Mouse (Mus musculus) limb, embryonic 10.5 days (tissue): ENCODE results near the gene Dnmbp. TPM values are rescaled to one million over a fixed set of nuclear protein-coding genes. Genes with fewer than 3 reads are reported as not detected.
A peak's percentile ranks its signal among the peaks of the same experiment; 100 is the strongest.

Source experiments
- DNase-seq: peaks from one replicate; pipeline ENCODE4 v3.0.0-alpha.2; 2017; ENCODE audit warnings: low spot score
- H3K27ac ChIP-seq: fragments of 300-500 bp; sonication (generic); 2 replicates; pipeline ENCODE4 v1.5.1; 2016; ENCODE audit warnings: mild to moderate bottlenecking
- H3K27me3 ChIP-seq: fragments of 300-500 bp; sonication (generic); 2 replicates; pipeline ENCODE4 v1.6.1; 2016; ENCODE audit warnings: low read depth, mild to moderate bottlenecking; ENCODE audit not compliant: poor library complexity, severe bottlenecking
- H3K36me3 ChIP-seq: fragments of 300-500 bp; sonication (generic); 2 replicates; pipeline ENCODE4 v1.6.1; 2016; ENCODE audit warnings: mild to moderate bottlenecking, moderate library complexity
- H3K4me1 ChIP-seq: fragments of 300-500 bp; sonication (generic); 2 replicates; pipeline ENCODE4 v1.6.1; 2016
- H3K4me3 ChIP-seq: fragments of 300-500 bp; sonication (generic); 2 replicates; pipeline ENCODE4 v1.5.1; 2016; ENCODE audit warnings: mild to moderate bottlenecking, moderate library complexity
- H3K9me3 ChIP-seq: fragments of 300-500 bp; sonication (generic); replicated peaks from 2 replicates; pipeline ENCODE4 v1.6.1; 2016; ENCODE audit warnings: mild to moderate bottlenecking
- WGBS: fragments of 180-500 bp; shearing (Covaris S2); methylation state at CpG from one replicate; pipeline ENCODE4 v1.1.7; 2016; 5-methylcytosine and 5-hydroxymethylcytosine counted together
- polyA plus RNA-seq: library from polyadenylated mRNA; unstranded; fragments of >200 nt; fragmentation: Nextera tagmentation; extraction: Ambion mirVana; gene quantifications from 2 replicates; pipeline ENCODE4 v1.2.1, GENCODE M21; 2016

Gene Dnmbp
- polyA plus RNA-seq, 1 experiment from 2014 or later, result 22.0 TPM

GRCm38 (mm10) chr19:43895951-43896350 is 44.0 kb downstream of the Dnmbp start:
- DNase-seq, result no peak
- H3K4me3 ChIP-seq, result no peak overlapping the region
- H3K4me1 ChIP-seq, result peaks cover 18% of the 10 kb centered on the region
- H3K36me3 ChIP-seq, result peaks cover 18% of the 10 kb centered on the region
- 89% methylated on average over 5 of the region's 5 CpGs for WGBS
- H3K27ac ChIP-seq, result no peak overlapping the region
- H3K9me3 ChIP-seq, result no peaks in the 10 kb centered on the region
- H3K27me3 ChIP-seq, result no peaks in the 10 kb centered on the region

- H3K9me3 ChIP-seq, result no peaks in the 10 kb centered on the region
- H3K4me3 ChIP-seq, result no peak overlapping the region
- H3K27me3 ChIP-seq, result no peaks in the 10 kb centered on the region
- 68% methylated on average over 9 of the region's 9 CpGs for WGBS
- H3K27ac ChIP-seq, result no peak overlapping the region
- H3K36me3 ChIP-seq, result peaks cover 9% of the 10 kb centered on the region
- H3K4me1 ChIP-seq, result peaks cover 22% of the 10 kb centered on the region
- DNase-seq, result no peak
Measured at GRCm38 (mm10) chr19:43894821-43895220, 45.2 kb downstream of the Dnmbp start.

- H3K27ac ChIP-seq, result peak overlapping the region; percentile 42; the same call in 1 of the 2 replicates
- H3K4me3 ChIP-seq, result peak overlapping the region; percentile 22; the same call in 1 of the 2 replicates
- no peaks in the 10 kb centered on the region for H3K27me3 ChIP-seq
- peaks cover 4% of the 10 kb centered on the region; the same call in 1 of the 2 replicates for H3K36me3 ChIP-seq
- no peak for DNase-seq
- peaks cover 22% of the 10 kb centered on the region for H3K4me1 ChIP-seq
- no peaks in the 10 kb centered on the region for H3K9me3 ChIP-seq
- 8% methylated on average over 7 of the region's 7 CpGs for WGBS
Measured at GRCm38 (mm10) chr19:43894070-43894469, 45.9 kb downstream of the Dnmbp start.

GRCm38 (mm10) chr19:43890487-43890886 is 49.5 kb downstream of the Dnmbp start:
- DNase-seq, result no peak
- Histone ChIP-seq H3K4me3 (no peak overlapping the region), H3K9me3 (no peaks in the 10 kb centered on the region), H3K27ac (0 out of 2 replicates have a peak overlapping the region, but pooled peaks have one; percentile 15), H3K4me1 (peaks cover 20% of the 10 kb centered on the region), H3K36me3 (no peaks in the 10 kb centered on the region), H3K27me3 (no peaks in the 10 kb centered on the region)
- 67% methylated on average over 5 of the region's 5 CpGs for WGBS

GRCm38 (mm10) chr19:43887725-43888124 is 52.3 kb downstream of the Dnmbp start:
- peaks cover 21% of the 10 kb centered on the region for H3K4me1 ChIP-seq
- H3K36me3 ChIP-seq, result no peaks in the 10 kb centered on the region
- H3K27me3 ChIP-seq, result no peaks in the 10 kb centered on the region
- 73% methylated on average over 2 of the region's 2 CpGs for WGBS
- H3K4me3 ChIP-seq, result no peak overlapping the region
- DNase-seq, result no peak
- H3K27ac ChIP-seq, result no peak overlapping the region
- H3K9me3 ChIP-seq, result no peaks in the 10 kb centered on the region

GRCm38 (mm10) chr19:43887242-43887641 is 52.7 kb downstream of the Dnmbp start:
- Histone ChIP-seq H3K9me3 (no peaks in the 10 kb centered on the region), H3K27me3 (no peaks in the 10 kb centered on the region), H3K36me3 (no peaks in the 10 kb centered on the region), H3K4me3 (no peak overlapping the region), H3K4me1 (peaks cover 23% of the 10 kb centered on the region), H3K27ac (no peak overlapping the region)
- 83% methylated on average over 5 of the region's 5 CpGs for WGBS
- no peak for DNase-seq

- no peak for DNase-seq
- no peaks in the 10 kb centered on the region for H3K36me3 ChIP-seq
- H3K9me3 ChIP-seq, result no peaks in the 10 kb centered on the region
- no peak overlapping the region for H3K27ac ChIP-seq
- 79% methylated on average over 12 of the region's 12 CpGs for WGBS
- H3K4me1 ChIP-seq, result peaks cover 23% of the 10 kb centered on the region
- H3K27me3 ChIP-seq, result no peaks in the 10 kb centered on the region
- H3K4me3 ChIP-seq, result no peak overlapping the region
Measured at GRCm38 (mm10) chr19:43886371-43887099, 53.5 kb downstream of the Dnmbp start.

- H3K27me3 ChIP-seq, result no peaks in the 10 kb centered on the region
- H3K27ac ChIP-seq, result no peak overlapping the region
- no peak overlapping the region for H3K4me3 ChIP-seq
- DNase-seq, result no peak
- H3K9me3 ChIP-seq, result no peaks in the 10 kb centered on the region
- H3K4me1 ChIP-seq, result peaks cover 28% of the 10 kb centered on the region
- no peaks in the 10 kb centered on the region for H3K36me3 ChIP-seq
- 75% methylated on average over 13 of the region's 13 CpGs for WGBS
Measured at GRCm38 (mm10) chr19:43884668-43885498, 55.1 kb downstream of the Dnmbp start.

GRCm38 (mm10) chr19:43882895-43883573 is 57.0 kb downstream of the Dnmbp start:
- Histone ChIP-seq H3K27ac (peak overlapping the region; percentile 78), H3K4me1 (peaks cover 37% of the 10 kb centered on the region), H3K9me3 (no peaks in the 10 kb centered on the region), H3K36me3 (no peaks in the 10 kb centered on the region), H3K4me3 (peak overlapping the region; percentile 30), H3K27me3 (no peaks in the 10 kb centered on the region)
- WGBS, result 27% methylated on average over 18 of the region's 18 CpGs
- peak; percentile 59 for DNase-seq

GRCm38 (mm10) chr19:43881615-43882014 is 58.4 kb downstream of the Dnmbp start:
- peaks cover 39% of the 10 kb centered on the region for H3K4me1 ChIP-seq
- no peak overlapping the region for H3K4me3 ChIP-seq
- H3K27me3 ChIP-seq, result no peaks in the 10 kb centered on the region
- H3K36me3 ChIP-seq, result 0 out of 2 replicates have a peak, but pooled peaks cover 3% of the 10 kb centered on the region
- 87% methylated on average over 7 of the region's 7 CpGs for WGBS
- DNase-seq, result no peak
- H3K27ac ChIP-seq, result no peak overlapping the region
- no peaks in the 10 kb centered on the region for H3K9me3 ChIP-seq

- Histone ChIP-seq H3K27me3 (no peaks in the 10 kb centered on the region), H3K36me3 (0 out of 2 replicates have a peak, but pooled peaks cover 3% of the 10 kb centered on the region), H3K27ac (no peak overlapping the region), H3K4me1 (peaks cover 41% of the 10 kb centered on the region), H3K4me3 (no peak overlapping the region), H3K9me3 (no peaks in the 10 kb centered on the region)
- WGBS, result 16% methylated on average over 3 of the region's 3 CpGs
- no peak for DNase-seq
Measured at GRCm38 (mm10) chr19:43880420-43880819, 59.6 kb downstream of the Dnmbp start.

- Histone ChIP-seq H3K9me3 (no peaks in the 10 kb centered on the region), H3K36me3 (peaks cover 10% of the 10 kb centered on the region), H3K4me1 (peaks cover 38% of the 10 kb centered on the region), H3K27me3 (no peaks in the 10 kb centered on the region), H3K27ac (peak overlapping the region; percentile 98), H3K4me3 (peak overlapping the region; percentile 80)
- WGBS, result under 1% methylated on average over 41 of the region's 41 CpGs
- DNase-seq, result peak; percentile 91
Measured at GRCm38 (mm10) chr19:43879401-43880212, 60.4 kb downstream of the Dnmbp start.
